Mouse (Mus musculus) lung, postnatal 4 days (tissue): ENCODE results near the gene Guca2b.

Experiments
- DNase-seq, 2 experiments: peaks; one replicate each; pipeline ENCODE4 v3.0.0; 2021

Gene Guca2b

GRCm38 (mm10) chr4:119658731-119659130 lies at the start of gene Guca2b:
TSS of gene Guca2b (minus strand) at chr4:119658954.
- no peak for DNase-seq

GRCm38 (mm10) chr4:119707751-119708150 lies 49.0 kb upstream of the Guca2b start:
- DNase-seq: peak in 1 of 2 experiments; percentile 33

GRCm38 (mm10) chr4:119707326-119707725 lies 48.6 kb upstream of the Guca2b start:
- no peak for DNase-seq

- peak; percentile 6 to 37 for DNase-seq
Observed at GRCm38 (mm10) chr4:119703965-119704364, 45.2 kb upstream of the Guca2b start.

- peak; percentile 30 to 67 for DNase-seq
Observed at GRCm38 (mm10) chr4:119701269-119701954, 42.7 kb upstream of the Guca2b start.

DNA sequence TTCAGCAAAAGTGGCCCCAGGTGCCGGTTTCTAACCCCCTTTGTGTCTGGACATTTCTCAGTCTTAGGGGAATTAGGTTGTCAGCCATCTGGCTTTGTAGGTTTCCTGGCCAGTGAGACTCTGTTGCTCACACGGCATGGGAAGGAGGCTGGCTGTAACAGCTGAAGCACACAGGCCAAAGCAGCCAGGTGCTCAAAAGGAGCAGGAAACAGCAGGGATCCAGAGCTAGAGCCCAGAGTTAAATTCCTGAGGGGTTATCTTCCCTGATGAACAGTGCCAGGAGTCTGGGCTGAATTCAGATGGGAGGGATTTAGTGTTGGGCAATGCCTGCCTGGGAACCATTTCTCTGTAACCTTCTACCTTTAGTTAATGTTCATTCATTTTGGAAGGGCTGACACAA lies 39.6 kb upstream of the Guca2b start:
- no peak for DNase-seq

- DNase-seq: no peak
Observed at GRCm38 (mm10) chr4:119685746-119686145, 27.0 kb upstream of the Guca2b start.

DNA sequence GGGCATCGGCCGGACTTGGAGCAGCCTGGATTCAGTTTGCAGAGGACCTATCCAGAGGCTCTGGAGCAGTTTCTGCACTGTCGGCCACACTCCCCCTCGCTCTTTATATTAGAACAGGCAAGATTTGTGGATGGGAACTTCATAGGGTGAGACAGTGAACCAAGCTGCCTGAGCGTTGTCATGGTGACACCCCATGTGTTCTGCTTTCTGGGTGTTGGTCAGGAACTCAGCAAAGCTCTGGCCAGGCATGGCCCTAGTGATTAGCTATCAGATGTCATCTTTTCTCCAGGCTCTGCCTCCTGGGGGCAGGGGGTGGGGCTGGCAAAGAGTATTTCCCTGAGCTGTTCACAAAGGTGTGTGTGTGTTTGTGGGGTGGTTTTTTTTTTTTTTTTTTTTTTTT lies 23.8 kb upstream of the Guca2b start:
- DNase-seq: no peak

DNA sequence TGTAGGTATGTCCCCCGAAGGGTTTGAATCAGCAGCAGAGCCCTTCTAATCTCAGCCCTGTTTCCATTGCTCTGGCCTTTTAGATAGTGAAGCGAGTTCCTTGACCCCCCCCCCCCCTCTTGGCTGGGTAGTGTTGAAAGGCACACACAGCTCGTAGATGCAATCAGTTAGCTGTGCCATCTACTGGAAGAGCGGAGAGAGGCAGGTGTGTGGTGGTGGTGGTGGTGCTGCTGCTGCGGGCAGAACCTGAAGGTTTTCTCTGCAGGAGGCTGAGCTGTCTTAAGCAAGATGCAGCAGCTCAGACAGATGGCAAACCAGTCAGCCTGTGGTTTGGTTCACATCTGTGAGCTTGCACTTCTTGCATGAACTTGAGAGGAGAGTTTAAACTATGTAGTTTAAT lies 13.9 kb upstream of the Guca2b start:
- no peak for DNase-seq

DNA sequence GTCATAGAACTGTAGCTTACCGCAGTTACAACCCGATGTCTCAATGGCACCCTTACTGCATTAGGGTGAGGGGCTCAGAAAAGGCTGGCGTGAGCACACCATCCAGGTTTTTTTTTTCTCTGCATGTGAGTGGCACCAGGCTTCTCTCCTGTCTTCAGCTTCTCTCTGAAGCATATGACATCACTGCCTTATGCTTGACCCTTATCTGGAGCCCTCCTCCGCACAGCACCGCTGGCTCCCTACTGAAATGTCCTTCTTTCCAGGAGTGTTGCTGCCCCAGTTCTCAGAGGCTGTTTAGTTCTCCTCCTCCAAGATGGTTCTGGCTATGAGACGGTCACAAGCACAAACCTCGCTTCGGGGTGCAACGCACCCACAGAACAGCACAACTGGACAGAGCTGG lies 12.4 kb upstream of the Guca2b start:
- DNase-seq: no peak

GRCm38 (mm10) chr4:119670736-119671135 lies 12.0 kb upstream of the Guca2b start:
- DNase-seq: no peak

- no peak for DNase-seq
Observed at GRCm38 (mm10) chr4:119670210-119670555, 11.4 kb upstream of the Guca2b start.

GRCm38 (mm10) chr4:119669356-119670209 lies 10.8 kb upstream of the Guca2b start:
- DNase-seq: peak in 1 of 2 experiments; percentile 50

DNA sequence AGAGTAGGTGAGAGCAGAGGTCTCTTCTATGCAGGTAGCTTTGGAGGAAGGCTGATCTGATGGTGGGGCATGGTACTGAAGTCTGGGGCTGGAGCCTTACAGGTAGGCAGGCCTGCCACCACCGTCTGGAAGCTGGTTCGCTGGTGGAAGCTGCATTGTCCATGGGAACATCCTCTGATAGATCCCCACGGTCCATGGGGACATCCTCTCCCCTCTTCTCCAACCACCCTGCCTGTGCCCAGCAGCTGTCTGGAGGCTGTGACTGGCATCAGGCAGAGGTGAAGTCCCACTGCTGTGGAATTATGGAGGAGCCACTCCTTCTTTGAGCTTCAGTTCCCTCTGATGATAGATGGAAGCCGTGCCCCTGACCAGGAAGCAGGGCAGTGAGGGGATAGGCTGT lies 9.8 kb upstream of the Guca2b start:
- no peak for DNase-seq

DNA sequence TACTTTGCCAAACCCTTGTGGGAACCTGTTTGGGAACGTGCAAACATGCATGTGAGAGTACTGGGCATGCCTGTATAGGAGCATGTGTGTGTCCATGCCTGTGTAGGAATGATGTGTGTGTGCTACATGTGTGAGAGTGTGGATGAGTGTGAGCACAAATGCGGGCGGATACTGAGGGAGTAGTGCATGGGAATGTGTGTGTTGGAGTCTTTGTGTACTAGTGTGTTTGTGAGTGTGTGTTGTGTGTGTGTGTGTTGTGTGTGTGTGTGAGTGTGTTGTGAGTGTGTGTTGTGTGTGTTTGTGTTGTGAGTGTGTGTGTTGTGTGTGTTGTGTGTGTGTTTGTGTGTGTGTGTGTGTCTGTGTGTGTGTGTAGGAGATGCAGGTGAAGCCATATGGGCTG lies 9.4 kb upstream of the Guca2b start:
- DNase-seq: no peak

- DNase-seq: peak in 1 of 2 experiments; percentile 48
Observed at GRCm38 (mm10) chr4:119667454-119667853, 8.7 kb upstream of the Guca2b start.

DNA sequence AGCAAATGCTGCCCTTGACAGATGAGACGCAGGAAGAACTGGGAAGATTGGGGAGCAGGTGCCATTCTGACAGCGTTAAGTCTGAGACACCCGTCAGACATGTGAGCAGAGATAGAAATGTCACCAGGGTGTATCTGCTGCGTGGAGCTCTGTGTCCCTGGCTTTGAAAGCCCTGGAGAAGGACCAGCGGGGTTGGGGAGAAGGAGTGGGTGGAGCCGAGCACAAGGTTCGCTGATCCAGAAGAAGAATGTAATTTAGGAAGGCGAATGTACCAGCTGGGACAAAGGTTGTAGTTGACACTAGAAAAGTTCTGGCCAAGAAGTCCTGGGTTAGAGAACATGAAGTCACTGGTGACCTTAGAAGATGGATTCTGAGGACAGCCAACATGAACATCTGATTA lies 7.4 kb upstream of the Guca2b start:
- peak in 1 of 2 experiments; percentile 12 for DNase-seq

DNA sequence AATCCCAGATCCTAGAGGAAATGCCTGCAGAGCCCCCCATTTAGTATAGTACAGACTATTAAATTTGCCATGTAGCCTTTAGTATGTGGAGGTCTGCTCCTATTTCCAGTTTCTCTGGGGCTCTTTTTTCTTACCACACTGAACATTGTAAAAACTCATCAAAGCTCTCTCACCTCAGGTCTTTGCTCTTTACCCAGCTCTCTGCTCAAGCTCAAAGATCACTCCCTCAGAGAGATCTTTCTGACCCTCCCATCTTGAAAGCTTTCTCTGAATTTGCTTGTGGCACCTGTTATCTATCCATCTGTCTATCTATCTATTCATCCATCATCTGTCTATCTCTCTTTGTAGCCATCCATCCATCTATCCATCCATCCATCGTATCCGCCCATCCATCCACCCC lies 6.4 kb upstream of the Guca2b start:
- no peak for DNase-seq

GRCm38 (mm10) chr4:119663409-119664095 lies 4.8 kb upstream of the Guca2b start:
- DNase-seq: no peak

DNA sequence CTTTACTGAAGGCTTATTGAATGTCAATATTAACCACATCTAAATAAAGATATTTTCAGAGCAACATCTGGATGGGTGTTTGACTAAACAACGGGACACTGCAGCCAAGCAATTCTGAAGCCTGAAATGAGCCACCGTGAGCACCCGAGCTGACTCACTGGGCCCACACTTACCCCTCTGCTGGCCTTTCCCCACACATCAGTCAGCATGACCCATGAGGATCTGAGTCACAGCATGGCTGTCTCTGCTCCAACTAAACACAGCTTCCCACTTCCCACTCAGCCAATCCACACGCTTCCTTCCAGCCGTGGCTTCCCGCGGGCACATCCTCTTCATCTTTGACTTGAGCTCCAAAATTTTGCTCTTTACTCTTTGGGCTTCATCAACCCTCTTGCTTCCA lies 4.2 kb upstream of the Guca2b start:
- no peak for DNase-seq

DNA sequence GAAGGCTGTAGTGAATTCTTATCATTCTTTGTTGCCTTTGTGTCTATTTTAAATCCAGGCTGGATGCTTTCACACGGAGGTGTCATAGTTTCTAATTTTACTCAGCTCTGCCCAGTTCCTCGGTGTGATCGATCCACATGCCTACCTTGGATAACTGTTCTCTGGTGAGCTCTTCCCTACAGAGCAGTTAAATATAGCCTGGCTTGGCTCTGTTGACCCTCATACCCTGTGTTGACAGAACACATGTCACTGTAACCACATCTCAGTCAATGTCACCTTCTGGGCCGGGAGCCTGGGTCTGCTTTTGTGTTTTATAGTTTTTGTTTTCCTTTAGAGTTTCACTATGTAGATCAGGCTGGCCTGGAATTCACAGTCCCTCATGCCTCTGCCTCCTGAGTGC lies 3.4 kb upstream of the Guca2b start:
- no peak for DNase-seq

DNA sequence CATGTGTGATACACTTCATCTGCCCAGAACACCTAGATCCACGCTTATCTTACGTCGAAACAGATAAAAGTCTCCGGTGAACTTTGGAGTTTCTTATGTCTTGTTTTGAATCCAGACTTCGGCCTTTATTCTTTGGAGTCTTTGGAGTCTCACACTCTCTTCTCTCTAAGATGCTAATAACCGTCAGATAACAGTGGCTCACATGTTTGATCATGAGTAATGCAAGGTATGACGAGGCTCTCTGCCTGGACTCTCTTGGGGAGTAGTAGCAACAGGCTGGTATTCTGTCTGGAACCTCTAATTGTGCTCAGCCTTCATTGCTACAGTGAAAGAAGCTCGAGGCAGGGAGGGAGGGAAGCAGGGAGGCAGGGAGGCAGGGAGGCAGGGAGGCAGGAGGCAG lies 1.3 kb upstream of the Guca2b start:
- DNase-seq: no peak

GRCm38 (mm10) chr4:119658246-119658645 lies 508 bp downstream of the Guca2b start:
- DNase-seq: no peak

DNA sequence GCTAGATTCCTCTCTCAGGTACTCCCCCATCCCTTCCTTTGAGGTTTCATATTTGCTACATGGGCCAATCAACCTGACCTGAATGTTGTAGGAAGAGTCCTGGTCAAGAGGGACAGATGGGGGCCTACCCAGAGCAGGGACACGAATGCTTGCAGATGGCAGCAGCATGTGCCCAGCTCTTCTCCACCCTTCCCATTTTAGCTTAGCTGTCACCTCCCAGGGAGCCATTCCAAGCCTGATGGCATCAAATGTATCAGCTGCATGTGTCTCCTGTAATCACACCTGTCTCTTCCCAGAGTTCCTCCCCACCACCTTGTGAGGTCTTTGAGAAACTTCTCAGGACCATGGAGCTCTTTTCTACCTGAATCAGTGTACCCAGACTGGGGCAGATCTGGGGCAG lies 1.7 kb downstream of the Guca2b start:
- no peak for DNase-seq
